Mouse (Mus musculus) forebrain, postnatal 0 days (tissue): Measurements from ENCODE around the gene Cldn3. TPM values are rescaled to one million over a fixed set of nuclear protein-coding genes. Genes with fewer than 3 reads are reported as not detected.
A peak's percentile ranks its signal among the peaks of the same experiment; 100 is the strongest.

Experiments
- ATAC-seq: fragments of 200-750 bp; cut with Nextera tagmentation; 2 replicates; pipeline ENCODE4 v1.8.0; 2017; ENCODE audit warnings: mild to moderate bottlenecking, moderate library complexity
- DNase-seq: peaks from one replicate; pipeline ENCODE4 v3.0.0-alpha.2; 2015
- H3K27ac ChIP-seq: fragments of 300-500 bp; sonication (generic); 2 replicates; pipeline ENCODE4 v1.5.1; 2014; ENCODE audit warnings: low read depth, mild to moderate bottlenecking, antibody characterized with exemption, low read length, moderate library complexity, mixed read lengths
- H3K27me3 ChIP-seq: fragments of 300-500 bp; sonication (generic); 2 replicates; pipeline ENCODE4 v1.6.1; 2014; ENCODE audit warnings: mild to moderate bottlenecking, low read length, mixed read lengths; ENCODE audit not compliant: insufficient read depth
- H3K36me3 ChIP-seq: fragments of 300-500 bp; sonication (generic); 2 replicates; pipeline ENCODE4 v1.6.1; 2014; ENCODE audit warnings: mild to moderate bottlenecking, moderate library complexity; ENCODE audit not compliant: insufficient read depth
- H3K4me1 ChIP-seq: fragments of 300-500 bp; sonication (generic); 2 replicates; pipeline ENCODE4 v1.6.1; 2014; ENCODE audit warnings: antibody characterized with exemption; ENCODE audit not compliant: insufficient read depth
- H3K4me2 ChIP-seq: fragments of 300-500 bp; sonication (generic); 2 replicates; pipeline ENCODE4 v1.6.1; 2014; ENCODE audit warnings: low read depth, mild to moderate bottlenecking, moderate library complexity
- H3K4me3 ChIP-seq: fragments of 300-500 bp; sonication (generic); 2 replicates; pipeline ENCODE4 v1.5.1; 2014; ENCODE audit warnings: low read depth, low read length, mixed read lengths
- H3K9ac ChIP-seq: fragments of 300-500 bp; sonication (generic); 2 replicates; pipeline ENCODE4 v1.6.1; 2014; ENCODE audit warnings: mild to moderate bottlenecking
- H3K9me3 ChIP-seq: fragments of 300-500 bp; sonication (generic); 2 replicates; pipeline ENCODE4 v1.6.1; 2016; ENCODE audit warnings: low read length
- CTCF ChIP-seq: sonication (generic); IDR thresholded peaks from 2 replicates; pipeline ENCODE4 v1.5.1; 2016; ENCODE audit warnings: antibody characterized with exemption, control low read depth, low read depth
- WGBS: fragments of 180-500 bp; shearing (Covaris S2); extraction: QIAGEN DNeasy Blood & Tissue Kit; methylation state at CpG from one replicate; pipeline ENCODE4 v1.1.7; 2014; 5-methylcytosine and 5-hydroxymethylcytosine counted together
- polyA plus RNA-seq: library from polyadenylated mRNA; unstranded; fragments of >200 nt; fragmentation: Nextera tagmentation; extraction: Ambion mirVana; gene quantifications from 2 replicates; pipeline ENCODE4 v1.2.1, GENCODE M21; 2015
- total RNA-seq: library from RNA; depleted of rRNA; stranded (reverse); fragments of >200 nt; gene quantifications from 2 replicates; pipeline ENCODE4 v1.2.3, GENCODE M21; 2014

Gene Cldn3
- total and polyA plus RNA-seq, 2 experiments from 2014 or later: 5.5 to 10.9 TPM

DNA sequence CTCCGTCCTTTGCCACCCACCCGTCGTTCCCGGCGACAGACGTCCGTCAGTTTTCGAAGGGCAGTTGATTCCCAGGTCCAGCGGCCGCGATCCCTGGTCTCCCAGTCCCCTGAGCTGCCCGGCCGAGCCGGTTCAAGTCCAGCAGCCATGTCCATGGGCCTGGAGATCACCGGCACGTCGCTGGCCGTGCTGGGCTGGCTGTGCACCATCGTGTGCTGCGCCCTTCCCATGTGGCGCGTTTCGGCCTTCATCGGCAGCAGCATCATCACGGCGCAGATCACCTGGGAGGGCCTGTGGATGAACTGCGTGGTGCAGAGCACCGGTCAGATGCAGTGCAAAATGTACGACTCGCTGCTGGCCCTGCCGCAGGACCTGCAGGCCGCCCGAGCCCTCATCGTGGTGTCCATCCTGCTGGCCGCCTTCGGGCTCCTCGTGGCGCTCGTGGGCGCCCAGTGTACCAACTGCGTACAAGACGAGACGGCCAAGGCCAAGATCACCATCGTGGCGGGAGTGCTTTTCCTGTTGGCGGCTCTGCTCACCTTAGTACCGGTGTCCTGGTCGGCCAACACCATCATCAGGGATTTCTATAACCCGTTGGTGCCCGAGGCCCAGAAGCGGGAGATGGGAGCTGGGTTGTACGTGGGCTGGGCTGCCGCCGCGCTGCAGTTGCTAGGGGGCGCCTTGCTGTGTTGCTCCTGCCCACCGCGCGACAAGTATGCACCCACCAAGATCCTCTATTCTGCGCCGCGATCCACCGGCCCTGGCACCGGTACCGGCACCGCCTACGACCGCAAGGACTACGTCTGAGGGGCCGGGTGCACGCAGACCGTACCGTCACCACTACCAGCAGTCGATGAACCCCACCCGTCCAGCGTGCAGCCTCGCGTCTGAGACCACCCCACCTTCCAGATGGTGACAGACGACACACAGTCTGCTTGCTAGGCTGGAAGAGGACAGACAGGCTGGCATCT, 569 bp downstream of the Cldn3 start:
- ATAC-seq (peak; percentile 70), DNase-seq (peak; percentile 68)
- H3K27me3 ChIP-seq: peaks cover 31% of the 10 kb centered on the region
- peaks cover 4% of the 10 kb centered on the region; the same call in 1 of the 2 replicates for H3K4me1 ChIP-seq
- peak overlapping the region; percentile 42 for H3K4me2 ChIP-seq
- peak overlapping the region; percentile 67 for H3K27ac ChIP-seq
- peak overlapping the region; percentile 31 for H3K4me3 ChIP-seq
- H3K9ac ChIP-seq: peak overlapping the region; percentile 46
- TF ChIP-seq CTCF: peak; percentile 59
- no peaks in the 10 kb centered on the region for H3K9me3 ChIP-seq
- 6% methylated on average over 79 of the region's 79 CpGs for WGBS
- no peaks in the 10 kb centered on the region for H3K36me3 ChIP-seq

DNA sequence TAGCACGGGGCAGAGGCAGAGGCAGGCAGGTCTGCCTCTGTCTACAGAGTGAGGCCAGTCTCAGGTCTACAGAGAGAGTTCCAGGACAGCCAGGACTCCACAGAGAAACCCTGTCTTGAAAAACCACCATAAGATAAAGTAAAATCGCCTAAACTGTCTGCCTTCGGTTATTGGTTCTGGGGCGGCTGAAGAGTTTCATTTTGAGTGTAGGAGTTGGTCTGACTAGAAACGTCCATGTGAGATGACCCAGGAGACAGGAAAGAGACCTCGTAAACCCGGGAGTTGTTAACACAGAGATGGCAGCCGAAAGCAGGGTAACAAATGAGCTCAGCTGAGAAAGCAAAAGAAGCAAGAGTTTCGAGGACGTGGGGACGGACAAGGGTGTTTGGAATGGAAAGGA, 3.2 kb downstream of the Cldn3 start:
- no peak for TF ChIP-seq CTCF
- WGBS: 75% methylated on average over 11 of the region's 11 CpGs
- Histone ChIP-seq H3K9me3 (no peaks in the 10 kb centered on the region), H3K27ac (no peak overlapping the region), H3K36me3 (no peaks in the 10 kb centered on the region), H3K4me3 (no peak overlapping the region), H3K4me1 (peaks cover 4% of the 10 kb centered on the region; the same call in 1 of the 2 replicates), H3K9ac (no peak overlapping the region), H3K27me3 (peaks cover 31% of the 10 kb centered on the region), H3K4me2 (no peak overlapping the region)
- ATAC-seq: no peak
- no peak for DNase-seq

DNA sequence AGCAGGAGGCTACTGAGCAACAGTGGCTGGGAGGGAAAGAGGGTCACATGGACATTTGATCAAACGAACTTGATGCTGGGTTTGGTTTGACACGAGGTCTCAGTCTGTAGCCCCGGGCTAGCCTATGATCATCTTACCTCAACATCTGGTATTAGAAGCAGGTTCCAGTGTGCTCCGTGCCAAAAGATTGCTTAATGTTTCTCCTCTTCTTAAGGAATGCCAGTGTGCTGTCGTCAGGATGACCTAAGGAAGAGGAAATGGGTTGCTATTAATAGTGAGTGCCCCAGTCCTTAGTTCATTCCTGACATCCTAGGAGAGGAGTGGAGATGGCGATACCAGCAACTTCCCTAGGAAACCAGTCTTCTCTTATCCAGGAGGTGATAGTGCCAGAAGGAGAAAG, 3.7 kb downstream of the Cldn3 start:
- WGBS: 70% methylated on average over 6 of the region's 6 CpGs

DNA sequence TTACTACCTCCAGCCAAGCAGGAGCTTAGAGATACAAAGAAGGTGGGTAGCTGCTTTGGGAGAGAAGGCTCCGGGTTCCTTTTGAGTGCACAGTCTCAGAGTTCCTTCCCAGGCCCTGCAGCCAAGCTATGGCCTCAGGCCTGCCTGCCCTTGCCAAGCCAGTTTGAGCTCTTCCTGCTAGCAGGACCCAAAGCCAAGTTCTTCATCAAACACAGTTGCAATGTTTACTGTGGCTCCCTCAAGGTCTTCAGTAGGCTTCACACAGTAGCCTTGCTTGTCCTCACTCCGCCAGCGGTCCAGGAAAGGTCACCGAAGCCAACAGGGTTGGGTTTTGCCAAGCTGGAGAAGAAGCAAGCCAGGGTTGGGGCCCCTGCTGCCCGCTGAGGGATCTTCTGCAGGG, 6.6 kb downstream of the Cldn3 start:
- Histone ChIP-seq H3K9me3 (no peaks in the 10 kb centered on the region), H3K36me3 (no peaks in the 10 kb centered on the region), H3K4me3 (no peak overlapping the region), H3K9ac (no peak overlapping the region), H3K4me1 (no peaks in the 10 kb centered on the region), H3K27ac (no peak overlapping the region), H3K27me3 (peaks cover under 1% of the 10 kb centered on the region; the same call in 1 of the 2 replicates), H3K4me2 (no peak overlapping the region)
- ATAC-seq (no peak), DNase-seq (no peak)
- TF ChIP-seq CTCF: no peak
- 86% methylated on average over 5 of the region's 5 CpGs for WGBS

More for the DNA sequence above, 3.7 kb downstream of the Cldn3 start:
- peaks cover 28% of the 10 kb centered on the region for H3K27me3 ChIP-seq
- peaks cover 4% of the 10 kb centered on the region; the same call in 1 of the 2 replicates for H3K4me1 ChIP-seq
- no peak overlapping the region for H3K9ac ChIP-seq
- H3K27ac ChIP-seq: no peak overlapping the region
- H3K4me3 ChIP-seq: no peak overlapping the region
- no peaks in the 10 kb centered on the region for H3K36me3 ChIP-seq
- H3K9me3 ChIP-seq: no peaks in the 10 kb centered on the region
- no peak for DNase-seq
- TF ChIP-seq CTCF: no peak
- no peak overlapping the region for H3K4me2 ChIP-seq
- no peak for ATAC-seq

DNA sequence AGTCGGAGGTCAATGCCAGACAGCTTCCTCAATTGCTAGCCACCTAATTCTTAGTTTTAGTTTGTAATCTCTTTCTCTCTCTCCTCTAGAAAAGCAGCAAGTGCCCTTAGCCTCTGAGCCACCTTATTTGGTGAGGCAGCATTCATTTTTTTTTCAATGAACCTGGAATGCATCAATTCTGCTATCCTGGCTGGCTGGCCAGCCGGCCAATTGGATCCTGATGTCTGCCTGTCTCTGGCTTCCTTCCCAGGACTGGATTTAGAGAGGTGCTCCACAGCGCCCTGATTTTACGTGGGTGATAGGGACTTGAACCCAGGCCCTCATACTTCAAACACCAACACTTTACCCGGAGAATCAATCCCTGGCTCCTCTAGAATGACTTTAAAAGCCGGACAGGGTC, 12.3 kb downstream of the Cldn3 start:
- Histone ChIP-seq H3K4me3 (no peak overlapping the region), H3K27me3 (no peaks in the 10 kb centered on the region), H3K9me3 (no peaks in the 10 kb centered on the region), H3K36me3 (no peaks in the 10 kb centered on the region), H3K9ac (no peak overlapping the region), H3K4me1 (peaks cover 7% of the 10 kb centered on the region; the same call in 1 of the 2 replicates), H3K4me2 (no peak overlapping the region), H3K27ac (no peak overlapping the region)
- WGBS: 63% methylated on average over 6 of the region's 6 CpGs
- ATAC-seq: no peak
- no peak for DNase-seq
- TF ChIP-seq CTCF: no peak

DNA sequence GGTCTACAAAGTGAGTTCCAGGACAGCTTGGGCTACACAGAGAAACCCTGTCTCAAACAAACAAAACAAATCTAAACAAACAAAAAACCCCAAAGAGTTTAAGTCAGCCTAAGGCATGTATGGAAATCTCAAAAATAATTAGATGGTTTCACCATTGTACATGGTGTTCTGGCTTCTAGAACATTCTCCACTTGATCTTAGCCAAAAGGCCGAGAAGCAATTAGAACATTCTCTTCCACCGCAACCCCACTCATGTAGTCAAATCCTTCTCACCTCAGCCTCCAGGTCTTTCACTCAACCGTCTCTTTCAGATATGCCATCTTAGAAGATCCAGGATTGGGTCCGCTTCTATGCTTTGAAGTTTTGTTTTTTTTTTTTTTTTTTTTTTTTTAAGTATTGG, 13.8 kb downstream of the Cldn3 start:
- H3K27me3 ChIP-seq: no peaks in the 10 kb centered on the region
- TF ChIP-seq CTCF: no peak
- ATAC-seq: no peak
- H3K27ac ChIP-seq: no peak overlapping the region
- no peak overlapping the region for H3K9ac ChIP-seq
- no peak overlapping the region for H3K4me3 ChIP-seq
- H3K9me3 ChIP-seq: no peaks in the 10 kb centered on the region
- no peak for DNase-seq
- H3K4me1 ChIP-seq: peaks cover 7% of the 10 kb centered on the region; the same call in 1 of the 2 replicates
- no peaks in the 10 kb centered on the region for H3K36me3 ChIP-seq
- no peak overlapping the region for H3K4me2 ChIP-seq
- 89% methylated on average over 4 of the region's 4 CpGs for WGBS

DNA sequence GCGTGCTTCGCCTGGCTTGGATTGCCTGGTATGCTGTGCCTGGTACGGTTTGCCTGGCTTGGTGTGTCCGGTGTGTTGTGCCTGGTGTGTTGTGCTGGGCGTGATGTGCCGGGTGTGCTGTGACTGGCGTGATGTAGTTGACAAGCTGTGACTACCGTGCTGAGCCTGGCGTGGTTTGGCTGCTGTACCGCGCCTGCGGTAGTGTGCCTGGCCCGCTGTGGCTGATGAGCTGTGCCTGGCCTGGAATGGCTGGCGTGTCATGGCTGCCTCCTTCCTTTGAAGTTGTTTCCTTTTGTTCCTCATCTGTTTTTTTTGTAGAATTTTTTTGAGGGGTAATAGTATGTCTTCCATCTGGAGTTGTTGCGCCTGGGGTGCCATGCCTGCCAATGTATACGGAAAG, 14.7 kb downstream of the Cldn3 start:
- Histone ChIP-seq H3K36me3 (no peaks in the 10 kb centered on the region), H3K9ac (no peak overlapping the region), H3K4me3 (no peak overlapping the region), H3K9me3 (no peaks in the 10 kb centered on the region), H3K27ac (no peak overlapping the region; the same call in 1 of the 2 replicates), H3K4me2 (no peak overlapping the region), H3K4me1 (peaks cover 7% of the 10 kb centered on the region; the same call in 1 of the 2 replicates), H3K27me3 (no peaks in the 10 kb centered on the region)
- ATAC-seq (peak; percentile 27; the same call in 1 of the 2 replicates), DNase-seq (no peak)
- no peak for TF ChIP-seq CTCF
- WGBS: 35% methylated on average over 16 of the region's 16 CpGs
